Comparison of ENCODE assay signal across 25 mouse cellular contexts in genomic region chr15:8576975-8577374, GRCm38 (mm10). TPM values are rescaled to one million over a fixed set of nuclear protein-coding genes. Genes with fewer than 3 reads are reported as not detected.
DNase-seq lines count a peak whose midpoint lies in the region; TF ChIP-seq lines count a peak whose summit lies in the region.
"Had no signal": no experiment of that assay in that cellular context is flagged by ENCODE, and none has a peak within 500 bp of the region (broad histone marks: within the 10 kb centered on the region; RNA-seq: fewer than 3 reads in every experiment).

No protein-coding gene starts in this region.

- H3K4me1 ChIP-seq in CH12.LX (ENCODE audit: control insufficient read depth in 1 of 2, insufficient read depth in 2 of 2) = peaks cover 7 to 22% of the 10 kb centered on the region in 2 experiments
- H3K4me1 ChIP-seq: embryonic facial prominence, embryonic 13.5 days; embryonic facial prominence, embryonic 15.5 days; forebrain, embryonic 10.5 days; forebrain, embryonic 12.5 days had no signal

- H3K27me3 ChIP-seq in CH12.LX (replicated peaks) (peaks cover 8% of the 10 kb centered on the region), myocyte (ENCODE audit: control insufficient read depth, insufficient read depth, insufficient read length) (peaks cover 29% of the 10 kb centered on the region)

- H3K4me2 ChIP-seq in CH12.LX (ENCODE audit: insufficient read depth, low read depth, poor library complexity, severe bottlenecking) = no peak overlapping the region
- H3K4me2 ChIP-seq in myocyte (ENCODE audit: low read depth) = peak overlapping the region; percentile 72
- H3K4me2 ChIP-seq: embryonic facial prominence, embryonic 13.5 days; embryonic facial prominence, embryonic 15.5 days; forebrain, embryonic 12.5 days had no signal

- in situ Hi-C loops in CH12.LX (cut with MboI; ENCODE audit: low pct_ligation_motif_present, low pct_unique_long_range_greater_than_20kb, low sequenced_read_pairs) = no loop called here

- H3K36me3 ChIP-seq in CH12.LX (replicated peaks in 1 of 2; ENCODE audit: control insufficient read depth in 1 of 2, insufficient read depth in 1 of 2, low read length in 1 of 2) (no peaks in the 10 kb centered on the region), myocyte (ENCODE audit: control insufficient read depth, insufficient read depth) (no peaks in the 10 kb centered on the region)
- H3K36me3 ChIP-seq: embryonic facial prominence, embryonic 13.5 days; embryonic facial prominence, embryonic 15.5 days; forebrain, embryonic 10.5 days; forebrain, embryonic 12.5 days; G1E had no signal

- H3K79me2 ChIP-seq in CH12.LX (replicated peaks; ENCODE audit: control insufficient read depth, extremely low read depth, insufficient read depth, poor library complexity, severe bottlenecking) (no peaks in the 10 kb centered on the region), myocyte (ENCODE audit: control insufficient read depth, insufficient read depth) (no peaks in the 10 kb centered on the region)

- H3K4me3 ChIP-seq in CH12.LX (replicated peaks in 1 of 3; ENCODE audit: low read depth in 2 of 3, low read length in 2 of 3, poor library complexity in 1 of 3) = no peak overlapping the region
- no peak overlapping the region for H3K4me3 ChIP-seq in myocyte
- H3K4me3 ChIP-seq: embryonic facial prominence, embryonic 13.5 days; embryonic facial prominence, embryonic 15.5 days; erythroblast, embryonic 14.5 days; forebrain, embryonic 10.5 days; forebrain, embryonic 12.5 days had no signal

- no peak overlapping the region for H3K27ac ChIP-seq in CH12.LX (ENCODE audit: insufficient read depth, low read depth)
- H3K27ac ChIP-seq: embryonic facial prominence, embryonic 13.5 days; embryonic facial prominence, embryonic 15.5 days; forebrain, embryonic 10.5 days; forebrain, embryonic 12.5 days had no signal

- H3K9me3 ChIP-seq in CH12.LX (replicated peaks; ENCODE audit: low read length) = no peaks in the 10 kb centered on the region
- H3K9me3 ChIP-seq: embryonic facial prominence, embryonic 13.5 days; embryonic facial prominence, embryonic 15.5 days; forebrain, embryonic 10.5 days; forebrain, embryonic 12.5 days; G1E had no signal

- TF ChIP-seq CTCF in CH12.LX (conservative IDR thresholded peaks at IDR 0.05 in 1 of 2, IDR thresholded peaks at IDR 0.05 in 1 of 2; ENCODE audit: low read depth in 2 of 2, low read length in 2 of 2) = no peak

- dilution Hi-C loops in CH12.LX (cut with MboI; ENCODE audit: extremely low pct_ligation_motif_present, extremely low pct_unique_long_range_greater_than_20kb, low sequenced_read_pairs) = no loop called here

- H3K9ac ChIP-seq in CH12.LX (ENCODE audit: insufficient read depth, low read depth) = no peak overlapping the region
- H3K9ac ChIP-seq: embryonic facial prominence, embryonic 13.5 days; embryonic facial prominence, embryonic 15.5 days; forebrain, embryonic 12.5 days had no signal

- intact Hi-C loops in heart, postnatal 10 days (cut with DNase I) = no loop called here

- TF ChIP-seq POLR2A in CH12.LX (IDR thresholded peaks at IDR 0.05; ENCODE audit: low read depth, low read length) (no peak), myocyte (IDR thresholded peaks at IDR 0.05; ENCODE audit: insufficient read length, low read depth) (no peak)

- DNase-seq in heart, adult 11 months = peak; percentile 61
- DNase-seq in heart, postnatal 10 days = no peak
- DNase-seq in CH12.LX (ENCODE audit: extremely low read depth) = no peak
- no peak for DNase-seq in kidney, postnatal 10 days
- no peak for DNase-seq in urinary bladder, postnatal 14 days (ENCODE audit: low spot score)
- DNase-seq: cerebellum, adult 11 months had no signal

- no peak overlapping the region for H3ac ChIP-seq in myocyte (ENCODE audit: control insufficient read depth, insufficient read length)

- no peak for TF ChIP-seq RAD21 in CH12.LX (IDR thresholded peaks at IDR 0.05; ENCODE audit: low read depth, low read length)

- TF ChIP-seq EP300 in CH12.LX (IDR thresholded peaks at IDR 0.05; ENCODE audit: low read length) = no peak

TF ChIP-seq in CH12.LX, 34 proteins besides CTCF, POLR2A, EP300 and RAD21:
- TF ChIP-seq E2F4 (IDR thresholded peaks at IDR 0.05; ENCODE audit: insufficient replicate concordance, low read depth, low read length) = no peak
- TF ChIP-seq TCF12 (IDR thresholded peaks at IDR 0.05; ENCODE audit: low read depth, low read length) = peak; percentile 64; the same call in 1 of the 2 replicates

TF ChIP-seq in myocyte, 11 proteins besides CTCF, POLR2A, EP300 and RAD21:
- peak; percentile 40 for TF ChIP-seq TCF3 (IDR thresholded peaks at IDR 0.05; ENCODE audit: insufficient read length, low read depth)
- TF ChIP-seq MAX (IDR thresholded peaks at IDR 0.05; ENCODE audit: low read depth) = no peak
- TF ChIP-seq E2F4 (IDR thresholded peaks at IDR 0.05; ENCODE audit: insufficient read depth) = no peak
- TF ChIP-seq SRF (IDR thresholded peaks at IDR 0.05; ENCODE audit: control insufficient read depth, insufficient read length, low read depth) = no peak
- TF ChIP-seq MYOG (IDR thresholded peaks at IDR 0.05; ENCODE audit: control insufficient read depth in 1 of 3, insufficient read depth in 1 of 3, insufficient read length in 2 of 3, low read depth in 2 of 3) = peak; percentile 48 to 97 (median 90)
- TF ChIP-seq USF1 (IDR thresholded peaks at IDR 0.05; ENCODE audit: low read depth) = no peak
- TF ChIP-seq MYOD1 (IDR thresholded peaks at IDR 0.05; ENCODE audit: control insufficient read depth in 1 of 3, insufficient read length in 2 of 3, low read depth in 2 of 3) = peak; percentile 81 to 96 (median 89)
- peak; percentile 85 for TF ChIP-seq TCF12 (IDR thresholded peaks at IDR 0.05; ENCODE audit: insufficient read depth, poor library complexity, severe bottlenecking)
- TF ChIP-seq REST (IDR thresholded peaks at IDR 0.05; ENCODE audit: insufficient read depth, insufficient read length) = no peak
- no peak for TF ChIP-seq CEBPB (IDR thresholded peaks at IDR 0.05; ENCODE audit: insufficient read depth, poor library complexity, severe bottlenecking)
- TF ChIP-seq POLR2AphosphoS2 (IDR thresholded peaks at IDR 0.05; ENCODE audit: insufficient read length, low read depth) = no peak

RNA-seq across cellular contexts. Expression of gene Gm2310, which starts 57.2 kb away (rescaled TPM):
- not detected for total RNA-seq in heart, postnatal 10 days (2021)
- total RNA-seq in CH12.LX (2012; rRNA removed) (not detected in 2 replicates), CH12.LX (2014; rRNA removed) (not detected in 2 replicates)
- polyA plus RNA-seq in CH12.LX (2012; ENCODE audit: insufficient read length, low read depth) (not detected in 2 replicates), myocyte (2012; fragmentation: generic; extraction: Trizol) (not detected)
- total RNA-seq: adrenal gland, adult 18-20 months; adrenal gland, adult 8-10 months; adrenal gland, postnatal 14 days; adrenal gland, postnatal 36 days; common myeloid progenitor, adult 5-6 weeks; G1E had no signal
- polyA plus RNA-seq: activated CD4-positive, CD25-positive, alpha-beta regulatory T cell, adult 4 months; brain, embryonic 14.5 days; embryonic facial prominence, embryonic 11.5 days; embryonic facial prominence, embryonic 13.5 days; embryonic facial prominence, embryonic 15.5 days; erythroblast, embryonic 14.5 days; forebrain, embryonic 10.5 days; forebrain, embryonic 12.5 days; forebrain, embryonic 14.5 days; forebrain, embryonic 16.5 days; frontal cortex, adult 2 months; G1E; Patski had no signal
